Mouse (Mus musculus) midbrain, embryonic 14.5 days (tissue): ENCODE results near the gene Haghl. TPM values are rescaled to one million over a fixed set of nuclear protein-coding genes. Genes with fewer than 3 reads are reported as not detected.

Source experiments
- ATAC-seq: fragments of 200-750 bp; cut with Nextera tagmentation; 2 replicates; pipeline ENCODE4 v1.8.0; 2017; ENCODE audit warnings: moderate number of reproducible peaks, moderate library complexity; ENCODE audit not compliant: low FRiP score, low TSS enrichment
- DNase-seq: peaks from one replicate; pipeline ENCODE4 v3.0.0-alpha.2; 2015
- H3K27ac ChIP-seq: fragments of 300-500 bp; sonication (generic); replicated peaks from 2 replicates; pipeline ENCODE4 v1.5.1; 2014; ENCODE audit warnings: mild to moderate bottlenecking, low read depth, low read length, moderate library complexity
- H3K27me3 ChIP-seq: fragments of 300-500 bp; sonication (generic); 2 replicates; pipeline ENCODE4 v1.6.1; 2014; ENCODE audit warnings: low read length, control low read depth, mixed read lengths; ENCODE audit not compliant: control insufficient read depth, insufficient read depth
- H3K36me3 ChIP-seq: fragments of 300-500 bp; sonication (generic); 2 replicates; pipeline ENCODE4 v1.6.1; 2014; ENCODE audit warnings: low read length, control low read depth; ENCODE audit not compliant: control insufficient read depth, insufficient read depth
- H3K4me1 ChIP-seq: fragments of 300-500 bp; sonication (generic); 2 replicates; pipeline ENCODE4 v1.6.1; 2014; ENCODE audit warnings: mild to moderate bottlenecking, antibody characterized with exemption, low read length, control low read depth; ENCODE audit not compliant: control insufficient read depth, insufficient read depth
- H3K4me2 ChIP-seq: fragments of 300-500 bp; sonication (generic); 2 replicates; pipeline ENCODE4 v1.6.1; 2014; ENCODE audit warnings: mild to moderate bottlenecking, low read length, moderate library complexity
- H3K4me3 ChIP-seq: fragments of 300-500 bp; sonication (generic); replicated peaks from 2 replicates; pipeline ENCODE4 v1.5.1; 2014; ENCODE audit warnings: low read depth, low read length
- H3K9ac ChIP-seq: fragments of 300-500 bp; sonication (generic); replicated peaks from 2 replicates; pipeline ENCODE4 v1.6.1; 2014; ENCODE audit warnings: mild to moderate bottlenecking, low read length, moderate library complexity
- H3K9me3 ChIP-seq: fragments of 300-500 bp; sonication (generic); 2 replicates; pipeline ENCODE4 v1.6.1; 2016; ENCODE audit warnings: low read length, control low read depth, mixed read lengths; ENCODE audit not compliant: control insufficient read depth
- WGBS: fragments of 180-500 bp; shearing (Covaris S2); extraction: QIAGEN DNeasy Blood & Tissue Kit; methylation state at CpG from one replicate; pipeline ENCODE4 v1.1.7; 2014; 5-methylcytosine and 5-hydroxymethylcytosine counted together
- polyA plus RNA-seq: library from polyadenylated mRNA; unstranded; fragments of >200 nt; fragmentation: Nextera tagmentation; extraction: Ambion mirVana; gene quantifications from 2 replicates; pipeline ENCODE4 v1.2.1, GENCODE M21; 2014

Haghl gene
- polyA plus RNA-seq, result 155 and 181 TPM in 2 replicates

DNA sequence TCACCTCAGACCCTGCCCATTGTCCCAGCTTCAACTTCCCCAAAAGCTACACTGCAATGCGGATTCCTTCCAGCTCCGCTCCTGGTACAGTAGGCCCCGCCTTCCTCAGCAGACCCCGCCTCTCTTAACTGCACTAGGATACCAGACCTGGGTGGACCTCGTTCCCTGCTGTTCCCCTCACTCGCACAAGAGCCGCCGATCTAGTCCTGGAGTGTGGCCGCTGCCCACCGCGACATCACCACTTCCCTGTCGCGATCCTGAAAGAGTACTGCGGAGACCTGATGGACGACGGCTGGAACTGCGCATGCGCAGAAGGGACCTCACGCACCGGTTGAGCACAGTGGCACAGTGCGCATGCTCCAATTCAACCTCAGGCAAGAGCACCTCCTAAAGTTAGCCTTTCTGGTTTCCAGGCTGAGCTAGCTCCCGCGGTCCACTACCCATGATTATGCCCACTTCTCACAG lies at the start of gene Haghl:
Gene Haghl, minus strand, starts transcription at position 393 of the 465 bp plus-strand sequence.
- H3K4me3 ChIP-seq, result peak within 1 kb of the TSS; percentile 73
- H3K36me3 ChIP-seq, result peaks cover 47% of the 10 kb centered on the region
- ATAC-seq (peak; percentile 81), DNase-seq (peak; percentile 99)
- H3K9me3 ChIP-seq, result no peaks in the 10 kb centered on the region
- H3K27ac ChIP-seq, result peak within 1 kb of the TSS; percentile 86
- peak within 1 kb of the TSS; percentile 75 for H3K9ac ChIP-seq
- WGBS, result under 1% methylated on average over 23 of the region's 23 CpGs
- H3K27me3 ChIP-seq, result no peaks in the 10 kb centered on the region
- peak within 1 kb of the TSS; percentile 91 for H3K4me2 ChIP-seq
- H3K4me1 ChIP-seq, result peaks cover 13% of the 10 kb centered on the region

DNA sequence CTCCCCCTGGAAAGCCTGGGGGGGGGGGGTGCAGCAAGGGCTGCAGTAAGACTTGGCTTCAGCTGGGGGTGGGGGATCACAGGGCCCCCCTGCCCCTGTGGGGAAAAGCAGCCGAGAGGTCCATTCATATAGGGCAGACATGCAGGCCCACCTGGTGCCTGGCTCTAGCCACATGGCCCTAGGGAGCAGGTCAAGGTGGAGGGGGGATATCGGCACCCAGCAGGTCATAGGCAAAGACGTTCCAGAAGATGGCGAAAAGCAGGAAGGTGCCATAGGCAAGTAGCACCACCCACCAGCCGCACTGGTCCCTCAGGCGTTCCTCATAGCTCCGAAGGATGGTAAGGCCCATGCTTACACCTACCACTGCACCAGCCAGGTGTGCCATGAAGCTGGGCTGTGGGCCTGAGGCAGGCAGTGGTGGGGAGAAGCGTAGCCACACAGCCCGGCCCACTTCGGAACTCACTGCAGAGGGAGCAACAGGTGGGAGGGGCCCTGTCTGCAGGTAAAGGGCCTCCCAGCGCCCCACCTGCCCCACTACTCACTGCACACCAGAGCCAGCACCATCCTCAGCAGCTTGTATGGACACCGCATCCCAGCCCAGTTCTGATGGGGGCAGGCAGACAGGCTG lies 49.2 kb upstream of the Haghl start:
- peak overlapping the region; percentile 82 for H3K4me3 ChIP-seq
- ATAC-seq, result no peak
- peaks cover 64% of the 10 kb centered on the region for H3K4me1 ChIP-seq
- no peak for DNase-seq
- H3K36me3 ChIP-seq, result peaks cover 43% of the 10 kb centered on the region
- WGBS, result 91% methylated on average over 12 of the region's 12 CpGs
- no peak overlapping the region for H3K27ac ChIP-seq
- H3K27me3 ChIP-seq, result no peaks in the 10 kb centered on the region
- no peaks in the 10 kb centered on the region for H3K9me3 ChIP-seq
- H3K9ac ChIP-seq, result peak overlapping the region; percentile 81
- peak overlapping the region; percentile 95 for H3K4me2 ChIP-seq

DNA sequence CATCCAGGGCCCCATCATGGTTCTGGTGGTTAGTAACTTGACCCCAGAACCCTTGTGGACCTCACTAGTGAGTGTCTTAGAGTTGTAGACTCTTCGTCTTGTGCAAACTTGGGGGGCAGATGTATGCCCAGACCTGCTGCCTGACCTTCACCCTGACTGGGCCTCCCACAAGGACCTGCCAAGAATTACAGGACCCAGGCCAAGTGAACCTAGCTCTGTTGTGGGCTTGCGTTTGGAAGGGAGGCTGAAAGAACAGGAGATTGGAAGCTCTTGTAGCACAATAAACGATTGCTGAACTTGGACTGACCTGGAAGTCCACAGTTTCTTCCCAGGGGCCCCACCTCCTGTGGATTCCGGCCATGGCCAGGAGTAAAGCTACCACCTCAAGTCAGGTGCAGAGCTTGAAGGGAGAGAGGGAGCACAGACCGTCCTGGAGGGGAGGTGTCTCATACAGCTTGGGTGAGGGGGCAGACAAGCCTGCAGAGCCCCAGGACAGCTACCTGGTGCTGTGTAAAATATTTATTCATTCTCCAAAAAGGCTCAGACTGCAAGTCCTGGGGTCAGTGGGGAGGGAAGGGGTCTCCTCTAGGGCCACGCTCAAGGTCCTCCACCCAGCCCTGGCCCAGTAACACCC lies 48.6 kb upstream of the Haghl start:
- Histone ChIP-seq H3K4me3 (peak overlapping the region; percentile 82), H3K27me3 (no peaks in the 10 kb centered on the region), H3K27ac (peak overlapping the region; percentile 97; the same call in 1 of the 2 replicates), H3K36me3 (peaks cover 40% of the 10 kb centered on the region), H3K4me2 (peak overlapping the region; percentile 95), H3K9me3 (no peaks in the 10 kb centered on the region), H3K9ac (peak overlapping the region; percentile 81), H3K4me1 (peaks cover 67% of the 10 kb centered on the region)
- no peak for ATAC-seq
- no peak for DNase-seq
- 64% methylated on average over 6 of the region's 6 CpGs for WGBS

DNA sequence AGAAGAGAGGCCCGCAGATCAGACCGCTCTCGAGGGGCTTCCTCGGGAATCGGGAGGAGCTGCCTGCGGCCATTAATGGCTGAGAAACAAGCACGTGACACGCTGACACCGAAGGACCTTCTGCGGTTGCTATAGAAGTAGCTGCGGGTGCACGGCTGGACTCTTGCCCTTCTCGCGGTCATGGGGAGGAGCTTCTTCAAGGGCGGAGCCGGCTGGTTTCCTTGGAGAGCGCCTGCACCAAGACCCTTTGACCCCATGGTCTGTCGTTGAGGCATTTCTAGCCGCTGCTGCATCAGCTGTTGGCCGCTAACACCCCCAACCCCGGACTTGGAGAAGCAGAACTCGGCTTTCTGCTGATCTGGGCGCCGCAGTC lies 47.8 kb upstream of the Haghl start, which contains the start of gene Stub1:
Gene Stub1, minus strand, starts transcription at position 114 of the 373 bp plus-strand sequence.
- H3K9ac ChIP-seq, result peak within 1 kb of the TSS; percentile 81
- H3K36me3 ChIP-seq, result peaks cover 34% of the 10 kb centered on the region
- H3K27ac ChIP-seq, result peak within 1 kb of the TSS; percentile 97
- peak; percentile 47; the same call in 1 of the 2 replicates for ATAC-seq
- H3K4me3 ChIP-seq, result peak within 1 kb of the TSS; percentile 82
- H3K9me3 ChIP-seq, result no peaks in the 10 kb centered on the region
- no peaks in the 10 kb centered on the region for H3K27me3 ChIP-seq
- WGBS, result under 1% methylated on average over 24 of the region's 24 CpGs
- peaks cover 68% of the 10 kb centered on the region for H3K4me1 ChIP-seq
- peak; percentile 87 for DNase-seq
- peak within 1 kb of the TSS; percentile 95 for H3K4me2 ChIP-seq

- H3K4me3 ChIP-seq, result peak overlapping the region; percentile 82
Measured at GRCm38 (mm10) chr17:25832436-25833290, 47.2 kb upstream of the Haghl start.

DNA sequence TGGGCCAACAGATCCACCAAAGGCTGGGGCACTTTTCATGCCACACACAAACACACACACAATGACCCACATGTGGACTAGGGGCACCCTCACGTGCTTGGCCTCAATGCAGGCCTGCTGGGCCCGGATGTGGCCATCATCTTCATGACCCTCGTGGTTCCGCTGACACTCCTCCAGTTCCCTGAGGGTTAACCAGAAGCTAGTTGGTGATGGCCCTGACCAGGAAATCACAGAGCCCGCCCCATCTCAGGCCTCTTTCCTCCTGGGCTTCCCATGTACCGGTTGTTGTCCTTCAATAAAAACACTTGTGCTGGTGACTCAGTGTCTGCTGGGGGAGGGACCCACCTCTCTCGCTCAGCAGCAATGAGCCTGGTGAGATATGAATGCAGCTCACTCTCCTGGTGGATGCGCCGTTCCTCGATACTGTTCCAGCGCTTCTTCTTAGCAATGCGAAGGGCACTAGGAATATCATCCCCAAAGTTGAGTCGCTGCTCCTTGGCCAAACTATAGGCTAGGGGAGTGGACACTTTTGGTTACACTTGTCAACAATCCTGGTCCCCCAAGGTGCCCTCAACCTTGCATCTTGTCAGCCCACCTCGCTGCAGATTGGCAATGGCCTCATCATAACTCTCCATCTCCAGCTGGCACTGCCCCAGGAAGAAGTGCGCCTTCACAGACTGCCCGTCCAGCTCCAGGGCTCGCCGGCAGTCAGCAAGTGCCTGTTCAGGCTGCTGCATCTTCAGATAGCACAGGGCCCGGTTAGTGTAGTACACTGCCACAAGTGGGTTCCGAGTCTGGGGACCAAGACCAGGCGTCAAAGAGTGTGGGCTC lies 46.2 kb upstream of the Haghl start:
- Histone ChIP-seq H3K4me2 (peak overlapping the region; percentile 95), H3K27ac (peak overlapping the region; percentile 97; the same call in 1 of the 2 replicates), H3K27me3 (no peaks in the 10 kb centered on the region), H3K9me3 (no peaks in the 10 kb centered on the region), H3K4me3 (peak overlapping the region; percentile 82), H3K9ac (peak overlapping the region; percentile 81), H3K36me3 (peaks cover 41% of the 10 kb centered on the region), H3K4me1 (peaks cover 55% of the 10 kb centered on the region)
- ATAC-seq, result no peak
- no peak for DNase-seq
- WGBS, result 67% methylated on average over 21 of the region's 21 CpGs

More at GRCm38 (mm10) chr17:25832436-25833290, 47.2 kb upstream of the Haghl start:
- Histone ChIP-seq H3K4me1 (peaks cover 65% of the 10 kb centered on the region), H3K9me3 (no peaks in the 10 kb centered on the region), H3K4me2 (peak overlapping the region; percentile 95), H3K9ac (peak overlapping the region; percentile 81), H3K27ac (peak overlapping the region; percentile 97), H3K36me3 (peaks cover 31% of the 10 kb centered on the region), H3K27me3 (no peaks in the 10 kb centered on the region)
- peak; percentile 98 for DNase-seq
- ATAC-seq, result peak; percentile 92
- WGBS, result under 1% methylated on average over 77 of the region's 77 CpGs

DNA sequence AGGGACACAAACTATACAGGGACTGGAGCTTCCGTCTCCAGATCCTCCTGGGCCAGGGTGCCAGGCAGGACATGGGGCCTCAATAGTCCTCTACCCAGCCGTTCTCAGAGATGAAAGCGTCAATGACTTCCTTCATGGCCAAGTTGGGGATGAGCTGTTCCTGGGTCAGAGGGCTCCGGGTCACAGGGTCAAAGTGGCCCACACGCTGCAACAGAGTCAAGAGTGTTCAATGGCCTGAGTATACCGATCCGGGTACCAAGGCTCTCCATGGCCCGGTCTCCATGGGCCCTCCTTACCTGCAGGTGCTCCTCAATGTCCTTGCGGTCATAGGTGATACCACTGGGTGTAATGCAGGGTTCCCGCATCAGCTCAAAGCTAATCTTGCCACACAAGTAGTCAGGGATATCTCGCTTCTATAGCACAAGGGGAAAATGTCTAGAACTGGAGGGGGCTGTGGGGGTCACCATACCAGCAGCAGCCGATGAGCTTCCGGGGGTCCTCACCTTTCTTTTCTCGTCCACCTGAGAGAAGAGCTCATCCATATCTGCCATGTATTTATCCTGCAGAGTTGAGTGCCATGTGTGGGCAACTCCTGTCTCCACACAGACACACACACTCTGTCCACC lies 45.4 kb upstream of the Haghl start:
- Histone ChIP-seq H3K9ac (no peak overlapping the region; the same call in 1 of the 2 replicates), H3K27ac (no peak overlapping the region), H3K9me3 (no peaks in the 10 kb centered on the region), H3K4me2 (peak overlapping the region; percentile 95), H3K36me3 (peaks cover 48% of the 10 kb centered on the region), H3K4me3 (peak overlapping the region; percentile 82; the same call in 1 of the 2 replicates), H3K4me1 (peaks cover 48% of the 10 kb centered on the region), H3K27me3 (no peaks in the 10 kb centered on the region)
- DNase-seq (no peak), ATAC-seq (no peak)
- 86% methylated on average over 14 of the region's 14 CpGs for WGBS
